In genomic region chr11:47645911-47646310, GRCm38 (mm10) we compare ENCODE assay signal across 18 mouse cellular contexts.
"Had no signal": no experiment of that assay in that cellular context is flagged by ENCODE, and none has a peak within 500 bp of the region (broad histone marks: within the 10 kb centered on the region; RNA-seq: fewer than 3 reads in every experiment).

No protein-coding gene starts in this region.

- H3K4me2 ChIP-seq: lung, embryonic 15.5 days; midbrain, embryonic 11.5 days; midbrain, embryonic 13.5 days; neural tube, embryonic 12.5 days; stomach, embryonic 15.5 days had no signal

- ATAC-seq: liver, postnatal 0 days; lung, postnatal 0 days; midbrain, embryonic 13.5 days; midbrain, embryonic 16.5 days had no signal

- H3K9me3 ChIP-seq: lung, embryonic 15.5 days; megakaryocyte, embryonic 14.5 days; midbrain, embryonic 13.5 days; neural tube, embryonic 12.5 days; stomach, embryonic 15.5 days had no signal

- H3K4me1 ChIP-seq: lung, embryonic 15.5 days; megakaryocyte, embryonic 14.5 days; stomach, embryonic 15.5 days had no signal

- H3K27me3 ChIP-seq: lung, embryonic 15.5 days; megakaryocyte, embryonic 14.5 days; midbrain, embryonic 13.5 days; neural tube, embryonic 12.5 days; stomach, embryonic 15.5 days had no signal

- DNase-seq: liver, postnatal 0 days; lung, adult 2 months; lung, postnatal 14 days; lung, postnatal 36 days; right cerebral cortex, postnatal 14 days; thymus, adult 2 months; thymus, postnatal 25 days; thymus, postnatal 4 days had no signal

- H3K4me3 ChIP-seq: lung, embryonic 15.5 days; megakaryocyte, embryonic 14.5 days; midbrain, embryonic 13.5 days; neural tube, embryonic 12.5 days; stomach, embryonic 15.5 days had no signal

- H3K9ac ChIP-seq: liver, postnatal 0 days; lung, embryonic 15.5 days; midbrain, embryonic 13.5 days; neural tube, embryonic 12.5 days; stomach, embryonic 15.5 days had no signal

- H3K27ac ChIP-seq: lung, embryonic 15.5 days; macrophage; midbrain, embryonic 13.5 days; neural tube, embryonic 12.5 days; stomach, embryonic 15.5 days; stomach, postnatal 0 days had no signal

- H3K36me3 ChIP-seq: lung, embryonic 15.5 days; midbrain, embryonic 13.5 days; neural tube, embryonic 12.5 days; stomach, embryonic 15.5 days had no signal
